Mouse (Mus musculus) brain, embryonic 14.5 days (tissue): ENCODE results near the gene Clcn2.

Experiments
- CTCF ChIP-seq: fragments of 200-500 bp; IDR thresholded peaks from 2 replicates; pipeline ENCODE4 v1.5.1; 2012; ENCODE audit warnings: inconsistent platforms, mild to moderate bottlenecking, moderate library complexity, borderline replicate concordance; ENCODE audit not compliant: insufficient read depth, insufficient read length; ENCODE audit errors: extremely low read depth
- POLR2A ChIP-seq: fragments of 200-500 bp; IDR thresholded peaks from 2 replicates; pipeline ENCODE4 v1.6.1; 2012; ENCODE audit warnings: mild to moderate bottlenecking, inconsistent platforms, borderline replicate concordance; ENCODE audit not compliant: poor library complexity, insufficient read depth, insufficient read length, severe bottlenecking; ENCODE audit errors: extremely low read depth

DNA sequence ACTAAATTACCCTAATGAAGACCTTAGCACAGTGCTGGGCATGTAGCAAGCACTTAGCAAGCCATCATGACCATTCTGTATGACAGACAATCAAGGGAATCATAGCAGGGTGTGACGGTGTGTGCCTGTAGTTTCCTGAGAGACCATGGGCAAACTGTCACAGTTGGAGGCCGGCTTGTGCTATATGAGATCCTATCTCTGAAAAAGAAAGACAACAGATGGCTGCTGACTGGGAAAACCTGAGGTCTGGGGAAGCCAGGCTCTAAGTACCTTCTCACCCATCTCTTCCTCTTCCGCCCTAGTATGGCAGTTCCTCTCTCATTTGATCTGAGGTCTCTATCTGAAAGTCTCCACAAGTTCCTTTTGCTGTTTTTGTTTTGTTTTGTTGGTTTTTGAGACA, 11.8 kb downstream of the Clcn2 start:
- TF ChIP-seq POLR2A (no peak), CTCF (no peak)
